Mouse (Mus musculus): ENCODE results near the gene Sesn1. TPM values are rescaled to one million over a fixed set of nuclear protein-coding genes. Genes with fewer than 3 reads are reported as not detected.

Gene Sesn1
- total and polyA plus RNA-seq, 3 experiments = 11.7 TPM; not detected in 1

- Histone ChIP-seq H3K9me3 (replicated peaks; ENCODE audit: insufficient read depth, low read length) (no peaks in the 10 kb centered on the region), H3K4me1 (ENCODE audit: control insufficient read depth in 1 of 2, insufficient read depth in 2 of 2, low read length in 2 of 2) (peaks cover 7 to 16% of the 10 kb centered on the region in 2 experiments), H3K27ac (ENCODE audit: control insufficient read depth, low read depth, low read length) (no peak overlapping the region), H3K4me3 (ENCODE audit: control insufficient read depth in 1 of 2, insufficient read depth in 1 of 2, low read depth in 2 of 2, low read length in 2 of 2) (no peak overlapping the region), H3K9ac (ENCODE audit: control insufficient read depth, low read depth, low read length, poor library complexity, severe bottlenecking) (no peak overlapping the region), H3K36me3 (ENCODE audit: control insufficient read depth in 1 of 2, insufficient read depth in 2 of 2, low read length in 2 of 2) (peaks cover 0 to 12% of the 10 kb centered on the region in 2 experiments; a peak in 2 of 4 replicates), H3K79me2 (ENCODE audit: control insufficient read depth, insufficient read depth, low read length, poor library complexity) (no peaks in the 10 kb centered on the region), H3K27me3 (ENCODE audit: control insufficient read depth in 1 of 2, insufficient read depth in 2 of 2, low read length in 2 of 2) (no peaks in the 10 kb centered on the region)
- no peak for DNase-seq (ENCODE audit: low read depth, low spot score)
- TF ChIP-seq MEF2A (IDR thresholded peaks at IDR 0.05; ENCODE audit: extremely low read depth, insufficient replicate concordance, low read depth, low read length, poor library complexity, severe bottlenecking) (no peak), CTCF (IDR thresholded peaks at IDR 0.05 in 2 of 3, conservative IDR thresholded peaks at IDR 0.05 in 1 of 3; ENCODE audit: control insufficient read depth in 1 of 3, insufficient read depth in 1 of 3, low read depth in 2 of 3, low read length in 3 of 3, poor library complexity in 1 of 3, severe bottlenecking in 1 of 3) (no peak), TAL1 (IDR thresholded peaks at IDR 0.05; ENCODE audit: low read length) (no peak), UBTF (IDR thresholded peaks at IDR 0.05; ENCODE audit: borderline replicate concordance, insufficient read depth, low read depth, low read length) (no peak), ZKSCAN1 (IDR thresholded peaks at IDR 0.05; ENCODE audit: low read depth, low read length) (no peak), SMC3 (IDR thresholded peaks at IDR 0.05; ENCODE audit: low read depth, low read length) (no peak), MXI1 (IDR thresholded peaks at IDR 0.05; ENCODE audit: low read depth, low read length) (no peak), MAX (IDR thresholded peaks at IDR 0.05; ENCODE audit: low read length) (no peak), GABPA (IDR thresholded peaks at IDR 0.05; ENCODE audit: low read depth, low read length) (no peak), ZNF384 (IDR thresholded peaks at IDR 0.05; ENCODE audit: low read depth, low read length) (no peak), MAZ (IDR thresholded peaks at IDR 0.05; ENCODE audit: low read depth, low read length) (no peak), CHD1 (IDR thresholded peaks at IDR 0.05; ENCODE audit: low read depth, low read length) (no peak), MYB (IDR thresholded peaks at IDR 0.05; ENCODE audit: low read depth, low read length) (no peak), JUND (IDR thresholded peaks at IDR 0.05; ENCODE audit: low read depth, low read length) (no peak), NRF1 (IDR thresholded peaks at IDR 0.05; ENCODE audit: insufficient read depth, low read depth, low read length, poor library complexity, severe bottlenecking) (no peak), E2F4 (IDR thresholded peaks at IDR 0.05; ENCODE audit: borderline replicate concordance, low read depth, low read length) (no peak), MYC (IDR thresholded peaks at IDR 0.05; ENCODE audit: low read depth, low read length) (no peak), CHD2 (IDR thresholded peaks at IDR 0.05; ENCODE audit: low read length) (no peak), NELFE (IDR thresholded peaks at IDR 0.05; ENCODE audit: low read depth, low read length) (no peak)
Measured at GRCm38 (mm10) chr10:41832191-41832590, 22.5 kb downstream of the Sesn1 start.

- no peak for DNase-seq (ENCODE audit: low read depth, low spot score)
- Histone ChIP-seq H3K79me2 (ENCODE audit: control insufficient read depth, insufficient read depth, low read length, poor library complexity) (no peaks in the 10 kb centered on the region; the same call in 1 of the 2 replicates), H3K4me1 (ENCODE audit: control insufficient read depth in 1 of 2, insufficient read depth in 2 of 2, low read length in 2 of 2) (no peaks in the 10 kb centered on the region), H3K27ac (ENCODE audit: control insufficient read depth, low read depth, low read length) (no peak overlapping the region), H3K27me3 (ENCODE audit: control insufficient read depth in 1 of 2, insufficient read depth in 2 of 2, low read length in 2 of 2) (no peaks in the 10 kb centered on the region), H3K36me3 (ENCODE audit: control insufficient read depth in 1 of 2, insufficient read depth in 2 of 2, low read length in 2 of 2) (no peaks in the 10 kb centered on the region), H3K9ac (ENCODE audit: control insufficient read depth, low read depth, low read length, poor library complexity, severe bottlenecking) (no peak overlapping the region), H3K4me3 (ENCODE audit: control insufficient read depth in 1 of 2, insufficient read depth in 1 of 2, low read depth in 2 of 2, low read length in 2 of 2) (no peak overlapping the region), H3K9me3 (replicated peaks; ENCODE audit: insufficient read depth, low read length) (no peaks in the 10 kb centered on the region)
- TF ChIP-seq CHD2 (IDR thresholded peaks at IDR 0.05; ENCODE audit: low read length) (no peak), MYC (IDR thresholded peaks at IDR 0.05; ENCODE audit: low read depth, low read length) (no peak), CTCF (IDR thresholded peaks at IDR 0.05 in 2 of 3, conservative IDR thresholded peaks at IDR 0.05 in 1 of 3; ENCODE audit: control insufficient read depth in 1 of 3, insufficient read depth in 1 of 3, low read depth in 2 of 3, low read length in 3 of 3, poor library complexity in 1 of 3, severe bottlenecking in 1 of 3) (no peak), E2F4 (IDR thresholded peaks at IDR 0.05; ENCODE audit: borderline replicate concordance, low read depth, low read length) (no peak), ETS1 (IDR thresholded peaks at IDR 0.05; ENCODE audit: low read depth, low read length) (no peak), MAZ (IDR thresholded peaks at IDR 0.05; ENCODE audit: low read depth, low read length) (no peak), TAL1 (IDR thresholded peaks at IDR 0.05; ENCODE audit: low read length) (no peak), RCOR1 (IDR thresholded peaks at IDR 0.05; ENCODE audit: low read depth, low read length) (no peak), UBTF (IDR thresholded peaks at IDR 0.05; ENCODE audit: borderline replicate concordance, insufficient read depth, low read depth, low read length) (no peak), POLR2AphosphoS5 (IDR thresholded peaks at IDR 0.05; ENCODE audit: borderline replicate concordance, low read depth, low read length) (no peak), KAT2A (conservative IDR thresholded peaks at IDR 0.05; ENCODE audit: low read depth, low read length) (no peak), RAD21 (IDR thresholded peaks at IDR 0.05; ENCODE audit: low read depth, low read length) (no peak), TCF12 (IDR thresholded peaks at IDR 0.05; ENCODE audit: low read depth, low read length) (no peak), ELF1 (IDR thresholded peaks at IDR 0.05; ENCODE audit: low read depth, low read length) (no peak), EP300 (IDR thresholded peaks at IDR 0.05; ENCODE audit: low read depth in 1 of 2, low read length in 2 of 2) (no peak)
Measured at GRCm38 (mm10) chr10:41834131-41834530, 24.4 kb downstream of the Sesn1 start.

Data from MEL (cell line).